Mouse (Mus musculus) forebrain, embryonic 16.5 days (tissue): Measurements from ENCODE around the gene Col4a5. TPM values are rescaled to one million over a fixed set of nuclear protein-coding genes. Genes with fewer than 3 reads are reported as not detected.
A peak's percentile ranks its signal among the peaks of the same experiment; 100 is the strongest.

Experiments used
- ATAC-seq: fragments of 200-750 bp; cut with Nextera tagmentation; 2 replicates; pipeline ENCODE4 v1.8.0; 2017; ENCODE audit warnings: mild to moderate bottlenecking, moderate library complexity
- H3K27ac ChIP-seq: fragments of 300-500 bp; sonication (generic); 2 replicates; pipeline ENCODE4 v1.5.1; 2014; ENCODE audit warnings: low read length, control low read depth
- H3K27me3 ChIP-seq: fragments of 300-500 bp; sonication (generic); replicated peaks from 2 replicates; pipeline ENCODE4 v1.6.1; 2014; ENCODE audit warnings: low read length; ENCODE audit not compliant: control insufficient read depth, insufficient read depth
- H3K36me3 ChIP-seq: fragments of 300-500 bp; sonication (generic); 2 replicates; pipeline ENCODE4 v1.6.1; 2014; ENCODE audit not compliant: control insufficient read depth, insufficient read depth
- H3K4me1 ChIP-seq: fragments of 300-500 bp; sonication (generic); replicated peaks from 2 replicates; pipeline ENCODE4 v1.6.1; 2014; ENCODE audit warnings: low read length; ENCODE audit not compliant: control insufficient read depth, insufficient read depth
- H3K4me2 ChIP-seq: fragments of 300-500 bp; sonication (generic); 2 replicates; pipeline ENCODE4 v1.6.1; 2014; ENCODE audit warnings: mild to moderate bottlenecking, low read length, control low read depth
- H3K4me3 ChIP-seq: fragments of 300-500 bp; sonication (generic); replicated peaks from 2 replicates; pipeline ENCODE4 v1.5.1; 2014; ENCODE audit warnings: mild to moderate bottlenecking, low read length, control low read depth
- H3K9ac ChIP-seq: fragments of 300-500 bp; sonication (generic); replicated peaks from 2 replicates; pipeline ENCODE4 v1.6.1; 2014; ENCODE audit warnings: low read depth, low read length, control low read depth
- H3K9me3 ChIP-seq: fragments of 300-500 bp; sonication (generic); 2 replicates; pipeline ENCODE4 v1.6.1; 2016; ENCODE audit warnings: low read length; ENCODE audit not compliant: control insufficient read depth
- WGBS: fragments of 180-500 bp; shearing (Covaris S2); extraction: QIAGEN DNeasy Blood & Tissue Kit; methylation state at CpG from one replicate; pipeline ENCODE4 v1.1.7; 2014; 5-methylcytosine and 5-hydroxymethylcytosine counted together
- polyA plus RNA-seq: library from polyadenylated mRNA; unstranded; fragments of >200 nt; fragmentation: Nextera tagmentation; extraction: Ambion mirVana; gene quantifications from 2 replicates; pipeline ENCODE4 v1.2.1, GENCODE M21; 2015

Gene Col4a5
- 5.5 and 7.8 TPM in 2 replicates for polyA plus RNA-seq

- Histone ChIP-seq H3K4me3 (peak within 1 kb of the TSS; percentile 35), H3K9me3 (no peaks in the 10 kb centered on the region), H3K9ac (peak within 1 kb of the TSS; percentile 18; the same call in 1 of the 2 replicates), H3K27me3 (no peaks in the 10 kb centered on the region), H3K27ac (no peak within 1 kb of the TSS), H3K36me3 (no peaks in the 10 kb centered on the region), H3K4me2 (peak within 1 kb of the TSS; percentile 53), H3K4me1 (no peaks in the 10 kb centered on the region)
- WGBS, result 13% methylated on average over 13 of the region's 13 CpGs
- peak; percentile 84 for ATAC-seq
These were observed at the start of gene Col4a5 for GRCm38 (mm10) chrX:141475110-141475509. Gene Col4a5 (plus strand): TSS chrX:141475385.

- H3K4me1 ChIP-seq, result no peaks in the 10 kb centered on the region
- no peak for ATAC-seq
- WGBS, result 81% methylated on average over 6 of the region's 6 CpGs
These were observed 38.4 kb upstream of the Col4a5 start for GRCm38 (mm10) chrX:141436780-141437179.

GRCm38 (mm10) chrX:141439423-141439822, 35.8 kb upstream of the Col4a5 start:
- WGBS, result 59% methylated on average over 2 of the region's 2 CpGs
- ATAC-seq, result no peak
- H3K27ac ChIP-seq, result no peak overlapping the region

More at GRCm38 (mm10) chrX:141436780-141437179, 38.4 kb upstream of the Col4a5 start:
- H3K36me3 ChIP-seq, result no peaks in the 10 kb centered on the region
- no peak overlapping the region for H3K4me3 ChIP-seq
- H3K9me3 ChIP-seq, result no peaks in the 10 kb centered on the region
- no peak overlapping the region for H3K4me2 ChIP-seq
- no peak overlapping the region for H3K9ac ChIP-seq
- no peaks in the 10 kb centered on the region for H3K27me3 ChIP-seq
- no peak overlapping the region for H3K27ac ChIP-seq

GRCm38 (mm10) chrX:141447936-141448335, 27.2 kb upstream of the Col4a5 start:
- no peak overlapping the region for H3K4me3 ChIP-seq
- H3K36me3 ChIP-seq, result no peaks in the 10 kb centered on the region
- H3K27ac ChIP-seq, result no peak overlapping the region
- H3K9me3 ChIP-seq, result no peaks in the 10 kb centered on the region
- no peaks in the 10 kb centered on the region for H3K4me1 ChIP-seq
- no peak for ATAC-seq
- 87% methylated on average over 1 of the region's 1 CpGs for WGBS
- no peaks in the 10 kb centered on the region for H3K27me3 ChIP-seq
- H3K9ac ChIP-seq, result no peak overlapping the region
- no peak overlapping the region for H3K4me2 ChIP-seq

More at GRCm38 (mm10) chrX:141439423-141439822, 35.8 kb upstream of the Col4a5 start:
- no peaks in the 10 kb centered on the region for H3K9me3 ChIP-seq
- H3K4me1 ChIP-seq, result no peaks in the 10 kb centered on the region
- no peak overlapping the region for H3K4me3 ChIP-seq
- H3K9ac ChIP-seq, result no peak overlapping the region
- H3K4me2 ChIP-seq, result no peak overlapping the region
- no peaks in the 10 kb centered on the region for H3K36me3 ChIP-seq
- no peaks in the 10 kb centered on the region for H3K27me3 ChIP-seq

GRCm38 (mm10) chrX:141473470-141474302, 1.5 kb upstream of the Col4a5 start, which contains the start of gene Col4a6:
Gene Col4a6 (minus strand): TSS chrX:141474076.
- peak; percentile 57 for ATAC-seq
- H3K4me1 ChIP-seq, result no peaks in the 10 kb centered on the region
- no peaks in the 10 kb centered on the region for H3K36me3 ChIP-seq
- no peaks in the 10 kb centered on the region for H3K27me3 ChIP-seq
- no peaks in the 10 kb centered on the region for H3K9me3 ChIP-seq
- 14% methylated on average over 16 of the region's 16 CpGs for WGBS
- H3K27ac ChIP-seq, result no peak within 1 kb of the TSS
- H3K9ac ChIP-seq, result 0 out of 2 replicates have a peak within 1 kb of the TSS, but pooled peaks have one; percentile 22
- peak within 1 kb of the TSS; percentile 53 for H3K4me2 ChIP-seq
- H3K4me3 ChIP-seq, result peak within 1 kb of the TSS; percentile 24

GRCm38 (mm10) chrX:141475566-141476327, 562 bp downstream of the Col4a5 start:
- Histone ChIP-seq H3K27ac (no peak overlapping the region), H3K27me3 (no peaks in the 10 kb centered on the region), H3K9me3 (no peaks in the 10 kb centered on the region), H3K4me1 (no peaks in the 10 kb centered on the region), H3K4me2 (peak overlapping the region; percentile 53), H3K36me3 (no peaks in the 10 kb centered on the region), H3K9ac (peak overlapping the region; percentile 18; the same call in 1 of the 2 replicates), H3K4me3 (peak overlapping the region; percentile 35)
- 19% methylated on average over 14 of the region's 14 CpGs for WGBS
- peak; percentile 57 for ATAC-seq

GRCm38 (mm10) chrX:141494545-141494944, 19.4 kb downstream of the Col4a5 start:
- no peak overlapping the region for H3K4me3 ChIP-seq
- H3K9me3 ChIP-seq, result no peaks in the 10 kb centered on the region
- H3K27ac ChIP-seq, result no peak overlapping the region
- H3K27me3 ChIP-seq, result no peaks in the 10 kb centered on the region; the same call in 1 of the 2 replicates
- no peak overlapping the region for H3K9ac ChIP-seq
- ATAC-seq, result no peak
- H3K4me1 ChIP-seq, result no peaks in the 10 kb centered on the region
- 72% methylated on average over 4 of the region's 4 CpGs for WGBS
- H3K36me3 ChIP-seq, result no peaks in the 10 kb centered on the region
- H3K4me2 ChIP-seq, result no peak overlapping the region

GRCm38 (mm10) chrX:141503125-141503524, 27.9 kb downstream of the Col4a5 start:
- Histone ChIP-seq H3K4me3 (no peak overlapping the region), H3K27me3 (no peaks in the 10 kb centered on the region), H3K9ac (no peak overlapping the region), H3K27ac (no peak overlapping the region), H3K9me3 (no peaks in the 10 kb centered on the region), H3K4me1 (no peaks in the 10 kb centered on the region), H3K4me2 (no peak overlapping the region), H3K36me3 (no peaks in the 10 kb centered on the region)
- 90% methylated on average over 1 of the region's 1 CpGs for WGBS
- no peak; the same call in 1 of the 2 replicates for ATAC-seq

- no peak overlapping the region for H3K4me2 ChIP-seq
- H3K27ac ChIP-seq, result no peak overlapping the region
- ATAC-seq, result no peak
- H3K4me1 ChIP-seq, result no peaks in the 10 kb centered on the region
- H3K27me3 ChIP-seq, result no peaks in the 10 kb centered on the region
- H3K9ac ChIP-seq, result no peak overlapping the region
- no peaks in the 10 kb centered on the region for H3K9me3 ChIP-seq
- H3K36me3 ChIP-seq, result no peaks in the 10 kb centered on the region
- no peak overlapping the region for H3K4me3 ChIP-seq
These were observed 58.3 kb downstream of the Col4a5 start for GRCm38 (mm10) chrX:141533447-141533846.
